Mouse (Mus musculus) T-helper 17 cell (primary cell): ENCODE measurements at regions not wholly inside any gene's neighbourhood (a gene's known extent, or its start where the extent isn't known, plus 50 kb on each side); places are given as distances from the start of the nearest gene placed in this dataset.

Experiments
- in situ Hi-C, 2 experiments: fragments of 300-600 bp; cut with MboI, MseI; formaldehyde crosslinking; loops; 1 replicate in 1 of 2; 2 replicates in 1 of 2; pipeline ENCODE4 v1.15.1; 2025; ENCODE audit warnings: high pct_unique_total_duplicates in 2 of 2

DNA sequence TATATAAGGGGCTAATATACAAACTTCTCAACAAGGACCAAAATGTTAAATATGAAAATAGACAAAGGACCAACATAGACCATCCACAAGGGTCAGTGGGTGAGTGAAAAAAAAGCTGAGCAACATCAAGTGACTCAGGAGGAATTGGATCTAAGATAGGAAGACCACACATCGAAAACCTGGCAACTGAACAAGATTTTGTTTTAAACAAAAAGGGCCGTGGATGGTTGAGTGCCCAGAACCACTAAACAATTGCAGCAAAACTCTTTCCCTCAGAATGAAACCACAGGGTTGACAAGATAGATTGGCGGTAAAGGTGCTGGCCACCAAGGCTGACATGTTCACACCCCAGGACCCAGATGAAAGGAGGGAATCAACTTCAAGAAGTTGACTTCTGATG is 215.7 kb upstream of the Gm5148 start:
- in situ Hi-C loops = no loop called here

- in situ Hi-C loops = no loop called here
Measured at GRCm38 (mm10) chr3:37938870-37939269, 214.6 kb upstream of the Gm5148 start.

- in situ Hi-C loops = no loop called here
Measured at GRCm38 (mm10) chr3:37938284-37938596, 213.9 kb upstream of the Gm5148 start.

DNA sequence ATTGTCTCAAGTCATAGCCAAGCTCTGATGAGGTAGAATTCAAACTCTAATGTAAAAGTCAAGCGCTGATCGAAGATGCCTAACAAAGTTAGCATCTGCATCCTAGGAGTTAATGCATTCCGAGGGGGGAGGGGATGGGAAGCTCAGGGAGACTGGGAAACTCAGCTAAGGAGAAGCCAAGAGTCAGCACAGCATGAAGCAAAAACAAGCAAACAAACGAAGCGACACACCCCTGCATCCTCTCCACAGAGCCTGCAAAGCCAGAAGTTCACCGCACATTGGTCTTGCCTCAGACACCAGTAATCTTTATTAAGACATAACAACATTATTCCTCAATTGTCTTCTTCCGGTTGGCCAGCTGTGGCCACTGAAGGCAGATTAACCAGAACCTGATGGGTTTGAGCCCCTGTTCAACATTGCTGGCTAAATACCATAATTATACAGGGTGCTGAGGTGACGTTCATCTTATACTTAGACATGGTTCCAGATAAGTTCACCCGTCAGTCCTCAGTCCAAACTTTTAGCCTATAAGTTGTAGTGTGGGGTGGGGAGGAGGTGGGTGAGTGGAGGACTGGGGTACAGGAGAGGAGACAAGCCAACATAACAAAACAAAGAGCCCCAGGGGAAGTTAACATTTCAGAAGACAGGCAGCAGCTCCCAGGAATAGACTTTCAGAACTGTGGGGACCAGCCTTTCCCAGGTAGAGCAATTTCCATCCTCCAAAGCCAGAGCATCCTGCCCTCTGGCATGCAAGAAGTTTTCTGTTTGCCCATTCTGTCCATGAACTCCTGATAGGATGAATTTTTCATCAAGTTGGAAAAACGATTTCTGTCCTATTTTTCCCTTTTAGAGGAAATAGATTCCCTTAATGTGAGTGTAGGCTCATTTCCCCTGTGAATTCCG is 213.3 kb upstream of the Gm5148 start:
- in situ Hi-C loops = no loop called here

- in situ Hi-C loops = no loop called here
Measured at GRCm38 (mm10) chr3:37936251-37936931, 212.1 kb upstream of the Gm5148 start.

DNA sequence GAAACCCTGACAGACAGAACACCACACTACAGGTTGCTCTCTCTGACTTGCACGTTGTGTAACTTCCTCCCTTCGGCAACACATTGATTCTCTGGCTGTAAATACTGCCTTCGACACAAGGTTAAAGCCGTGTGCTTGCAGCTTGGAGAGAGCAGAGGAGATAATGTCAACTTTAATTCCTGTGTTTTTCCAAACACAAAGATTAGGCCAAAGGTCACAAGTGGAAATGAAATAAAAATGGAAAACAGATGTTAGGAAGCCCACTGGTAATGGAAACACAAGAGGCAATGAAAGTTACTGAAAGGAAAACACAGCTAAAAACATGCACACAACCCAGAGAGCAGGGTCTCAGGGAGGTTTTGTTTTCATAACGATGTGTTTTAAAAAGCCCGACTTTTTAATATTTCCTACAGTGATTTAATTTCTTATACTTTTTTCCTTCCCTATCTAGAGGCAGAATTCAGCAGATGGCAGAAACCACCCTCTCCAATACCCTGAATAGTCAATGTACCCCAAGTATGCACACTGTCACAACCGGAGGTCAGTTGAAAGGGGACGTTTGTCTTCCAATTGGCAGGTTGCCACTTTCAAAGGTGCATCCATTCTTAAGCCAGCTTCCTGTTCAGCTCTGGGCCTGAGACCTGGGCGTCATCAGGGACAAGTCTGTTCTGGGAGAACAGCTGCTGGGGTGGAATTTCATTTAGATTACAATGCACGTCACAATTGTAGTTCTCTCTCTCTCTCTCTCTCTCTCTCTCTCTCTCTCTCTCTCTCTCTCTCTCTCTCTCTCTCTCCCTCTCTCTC is 210.8 kb upstream of the Gm5148 start:
- in situ Hi-C loops = no loop called here

DNA sequence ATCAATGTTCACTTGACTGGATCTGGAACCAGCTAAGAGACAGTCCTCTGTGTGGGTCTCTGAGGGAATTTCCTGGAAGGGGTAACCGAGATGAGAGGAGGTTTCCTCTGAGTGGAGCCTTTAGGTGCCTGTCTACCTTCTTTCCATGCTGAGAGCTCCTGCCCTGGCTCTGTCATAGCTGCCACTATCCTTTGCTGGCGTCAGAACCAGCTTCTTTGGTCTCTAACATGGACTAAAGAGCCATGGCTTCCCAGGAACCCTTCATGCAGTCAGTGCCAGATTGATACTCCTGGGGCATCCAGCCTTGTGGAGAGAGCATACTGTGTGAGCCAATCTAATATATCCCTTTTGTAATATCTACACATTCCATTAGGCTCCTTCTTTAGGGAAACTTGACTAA is 209.9 kb upstream of the Gm5148 start:
- in situ Hi-C loops = no loop called here

DNA sequence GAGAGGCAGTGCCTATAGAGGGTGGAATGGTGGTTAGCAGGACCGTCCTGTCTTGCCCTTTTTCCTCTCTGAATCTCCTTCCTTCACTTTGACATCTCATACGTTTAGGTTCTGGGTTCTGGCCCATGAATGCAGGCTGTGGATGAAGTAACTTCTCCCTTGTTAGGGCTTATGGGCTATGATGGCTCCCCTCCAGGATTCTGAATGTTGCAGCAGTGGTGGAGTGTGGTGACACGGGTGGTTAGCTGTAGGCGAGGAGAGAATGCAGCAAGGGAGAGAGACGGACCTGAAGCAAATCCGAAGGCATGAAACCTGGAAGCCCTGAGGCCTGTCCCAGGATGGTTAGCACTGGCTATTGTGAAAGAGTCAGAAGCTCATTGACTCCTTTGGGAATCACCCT is 204.4 kb upstream of the Gm5148 start:
- in situ Hi-C loops = no loop called here

GRCm38 (mm10) chr3:37919450-37920156 is 195.3 kb upstream of the Gm5148 start:
- in situ Hi-C loops = no loop called here

DNA sequence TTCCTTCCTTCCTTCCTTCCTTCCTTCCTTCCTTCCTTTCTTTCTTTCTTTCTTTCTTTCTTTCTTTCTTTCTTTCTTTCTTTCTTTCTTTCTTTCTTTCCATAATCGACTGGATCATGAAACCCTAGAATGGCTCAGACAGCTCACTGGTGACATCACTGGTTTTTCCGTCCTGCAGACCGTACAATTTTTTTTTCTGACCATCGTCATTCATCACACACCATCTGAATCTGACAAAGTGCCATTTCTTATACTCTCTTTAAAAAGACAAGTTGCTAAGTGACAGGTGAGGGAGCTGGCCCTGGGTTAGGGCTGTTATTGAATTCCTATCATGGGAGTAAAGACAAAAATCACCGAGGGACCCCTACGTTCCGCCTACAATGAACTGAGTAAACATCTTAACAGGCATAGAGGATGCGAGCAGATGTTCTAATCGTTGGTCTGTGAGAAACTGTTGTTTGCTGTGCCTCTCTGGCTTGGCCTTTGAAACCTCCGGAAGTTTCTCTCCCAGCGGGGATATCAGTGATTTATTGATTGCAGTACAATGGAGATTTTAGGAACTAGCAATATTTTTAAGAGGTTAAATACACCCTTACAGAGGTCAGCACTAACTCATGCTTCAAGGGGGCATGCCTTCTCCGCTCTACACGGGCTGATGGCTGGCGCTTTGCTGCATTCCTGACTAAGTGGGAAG is 192.6 kb upstream of the Gm5148 start:
- in situ Hi-C loops = no loop called here

DNA sequence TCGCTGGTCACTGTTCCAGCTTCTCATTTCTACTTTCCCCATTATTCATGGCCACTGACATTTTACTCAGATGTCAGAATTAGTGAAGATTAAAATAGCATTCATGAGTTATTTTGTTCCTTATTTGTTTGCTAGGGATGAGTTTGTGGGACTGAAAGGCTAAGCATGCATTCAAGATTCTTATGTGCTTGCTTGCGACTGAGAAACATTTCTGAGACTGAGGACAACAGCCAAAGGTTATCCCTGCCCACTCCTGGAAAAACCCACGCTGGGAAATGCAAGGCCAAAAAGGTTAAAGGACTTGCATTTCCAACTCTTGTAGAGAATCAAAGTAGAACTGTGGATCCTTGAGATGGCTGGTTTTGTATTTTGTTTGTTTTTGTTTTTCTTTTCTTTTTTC is 192.0 kb upstream of the Gm5148 start:
- in situ Hi-C loops = no loop called here

DNA sequence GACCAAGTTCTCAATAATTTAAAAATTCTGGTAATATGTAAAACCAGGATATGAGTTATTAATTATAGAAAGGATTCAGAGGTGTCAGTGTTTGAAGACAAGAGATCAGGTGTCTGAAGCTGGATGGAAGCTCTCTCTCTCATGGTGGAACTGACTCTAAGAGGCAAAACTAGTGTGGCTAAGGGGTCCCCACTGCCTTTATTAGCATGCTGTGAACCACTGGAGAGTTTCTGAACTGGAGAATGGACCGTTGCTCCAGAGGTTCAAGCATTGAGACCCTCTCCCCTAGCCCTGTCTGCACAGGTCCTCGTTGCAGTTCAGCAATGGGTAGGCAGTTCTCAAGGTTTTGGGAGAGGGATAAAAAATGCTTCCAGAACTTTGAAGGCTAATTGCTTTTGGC is 191.4 kb upstream of the Gm5148 start:
- in situ Hi-C loops = no loop called here

GRCm38 (mm10) chr3:37914136-37914535 is 189.8 kb upstream of the Gm5148 start:
- in situ Hi-C loops = no loop called here

- in situ Hi-C loops = no loop called here
Measured at GRCm38 (mm10) chr3:37909821-37910220, 185.5 kb upstream of the Gm5148 start.

- in situ Hi-C loops = no loop called here
Measured at GRCm38 (mm10) chr3:37909008-37909407, 184.7 kb upstream of the Gm5148 start.

DNA sequence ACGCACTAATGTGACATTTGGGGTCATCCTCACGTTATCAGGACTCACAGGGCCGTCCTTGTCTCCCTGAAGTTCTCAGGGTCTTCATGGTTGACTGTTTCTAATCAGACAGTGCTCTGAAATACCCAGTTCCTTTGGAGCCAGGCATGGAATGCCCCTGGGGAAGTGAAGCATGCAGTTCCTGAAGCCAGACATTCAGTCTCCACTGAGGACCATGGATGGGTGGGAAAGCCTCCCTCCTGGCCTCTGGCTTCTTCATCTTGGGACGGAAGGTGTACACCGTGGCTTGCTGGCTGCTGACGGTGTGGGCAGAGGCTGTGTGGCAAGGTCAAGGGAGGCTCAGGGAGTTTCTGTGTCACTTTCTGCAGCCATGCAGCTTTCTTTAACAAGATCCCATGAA is 184.2 kb upstream of the Gm5148 start:
- in situ Hi-C loops = no loop called here

GRCm38 (mm10) chr3:37907432-37908088 is 183.3 kb upstream of the Gm5148 start:
- in situ Hi-C loops = no loop called here

GRCm38 (mm10) chr3:37906806-37907251 is 182.5 kb upstream of the Gm5148 start:
- in situ Hi-C loops = no loop called here

- in situ Hi-C loops = no loop called here
Measured at GRCm38 (mm10) chr3:37904188-37904587, 179.9 kb upstream of the Gm5148 start.

DNA sequence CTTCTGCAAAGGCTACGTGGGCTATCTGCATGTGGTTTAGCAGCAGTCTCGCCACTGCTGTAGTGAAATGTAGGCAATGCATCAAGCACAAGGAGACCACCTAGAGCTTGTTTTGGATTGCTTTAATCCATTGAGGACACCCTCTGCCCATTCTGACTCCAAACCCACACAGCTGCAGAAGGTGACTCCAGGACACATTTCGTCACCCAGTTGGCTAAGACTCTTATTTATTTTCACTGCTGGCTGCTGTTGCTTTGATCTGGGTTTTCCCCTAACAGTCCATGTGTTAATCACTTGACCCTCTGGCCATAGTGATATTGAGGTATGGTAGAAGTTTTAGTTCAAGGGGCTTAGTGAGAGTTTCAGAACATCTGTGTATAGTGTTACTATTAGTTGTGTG is 179.2 kb upstream of the Gm5148 start:
- in situ Hi-C loops = no loop called here

DNA sequence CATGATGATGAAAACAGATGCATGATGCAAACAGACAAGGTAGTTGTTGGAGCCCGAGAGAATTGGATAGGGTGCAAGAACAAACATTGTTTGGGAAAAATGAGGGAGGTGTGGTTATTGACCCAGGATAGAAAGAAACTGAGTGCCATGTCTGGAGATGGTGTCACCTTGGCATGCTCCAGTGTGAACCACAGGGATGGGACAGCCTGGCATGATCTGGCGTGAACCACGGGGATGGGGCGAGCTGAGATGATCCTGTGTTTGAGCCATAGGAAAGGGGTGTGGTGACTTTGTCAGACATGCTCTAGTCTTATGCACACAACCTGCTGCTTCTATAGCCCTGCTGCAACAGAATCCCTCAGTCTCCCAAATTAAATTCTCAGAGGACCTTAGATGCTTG is 178.7 kb upstream of the Gm5148 start:
- in situ Hi-C loops = no loop called here
